Mouse (Mus musculus) lung, adult 2 months (tissue): ENCODE results near the gene E130116L18Rik.

Source experiments
- CTCF ChIP-seq: fragments of 200-500 bp; IDR thresholded peaks from 2 replicates; pipeline ENCODE4 v1.5.1; 2011; ENCODE audit warnings: mild to moderate bottlenecking, low read length, control low read depth; ENCODE audit not compliant: insufficient read depth
- POLR2A ChIP-seq: fragments of 200-500 bp; IDR thresholded peaks from 2 replicates; pipeline ENCODE4 v1.6.1; 2011; ENCODE audit warnings: low read depth, mild to moderate bottlenecking, control low read depth, low read length, borderline replicate concordance; ENCODE audit errors: extremely low read depth

- TF ChIP-seq CTCF (no peak), POLR2A (no peak)
Measured at GRCm38 (mm10) chr5:25254491-25254890, 31.5 kb upstream of the E130116L18Rik start.
